Comparison of ENCODE assay signal across 9 mouse cellular contexts in genomic region chr13:8780441-8780840, GRCm38 (mm10).
DNase-seq lines count a peak whose midpoint lies in the region; ATAC-seq lines count a peak whose summit lies in the region.
"Had no signal": no experiment of that assay in that cellular context is flagged by ENCODE, and none has a peak within 500 bp of the region (broad histone marks: within the 10 kb centered on the region; RNA-seq: fewer than 3 reads in every experiment).

No protein-coding gene starts in this region.

- no peaks in the 10 kb centered on the region; the same call in 1 of the 2 replicates for H3K4me1 ChIP-seq in heart, embryonic 11.5 days (ENCODE audit: control insufficient read depth, insufficient read depth, low read length)
- H3K4me1 ChIP-seq in embryonic facial prominence, embryonic 10.5 days: peaks cover 8% of the 10 kb centered on the region
- H3K4me1 ChIP-seq: lung, embryonic 15.5 days had no signal

- no peak overlapping the region for H3K27ac ChIP-seq in heart, embryonic 11.5 days (ENCODE audit: low read depth, low read length)
- H3K27ac ChIP-seq in embryonic facial prominence, embryonic 10.5 days (replicated peaks): no peak overlapping the region
- H3K27ac ChIP-seq: lung, embryonic 15.5 days had no signal

- H3K4me2 ChIP-seq in heart, embryonic 11.5 days: no peak overlapping the region
- H3K4me2 ChIP-seq: lung, embryonic 15.5 days had no signal

- no peaks in the 10 kb centered on the region for H3K36me3 ChIP-seq in heart, embryonic 11.5 days (ENCODE audit: control insufficient read depth, insufficient read depth, low read length)
- H3K36me3 ChIP-seq in embryonic facial prominence, embryonic 10.5 days (replicated peaks): no peaks in the 10 kb centered on the region
- H3K36me3 ChIP-seq: lung, embryonic 15.5 days had no signal

- no peak overlapping the region for H3K9ac ChIP-seq in heart, embryonic 11.5 days (ENCODE audit: low read depth, low read length)
- H3K9ac ChIP-seq: lung, embryonic 15.5 days had no signal

- peak; percentile 22 for DNase-seq in heart, adult 8-10 months (ENCODE audit: low spot score)
- peak; percentile 76 for DNase-seq in CD4-positive helper T cell, adult 2 months (ENCODE audit: low read depth, low spot score)
- DNase-seq in adrenal gland, postnatal 10 days: peak; percentile 60
- DNase-seq in embryonic facial prominence, embryonic 10.5 days (ENCODE audit: low spot score): peak; percentile 43
- peak; percentile 64 to 74 for DNase-seq in kidney, postnatal 25 days
- DNase-seq in lung, postnatal 36 days: peak; percentile 72
- peak; percentile 18 for DNase-seq in telencephalon, adult 2 months (ENCODE audit: low read depth, low spot score)

- 36% methylated on average over 4 of the region's 4 CpGs for WGBS in heart, embryonic 11.5 days (ENCODE audit: insufficient replicate concordance)
- WGBS in embryonic facial prominence, embryonic 10.5 days: 49% methylated on average over 4 of the region's 4 CpGs

- no peak overlapping the region for H3K4me3 ChIP-seq in heart, embryonic 11.5 days (ENCODE audit: low read depth, low read length)
- no peak overlapping the region for H3K4me3 ChIP-seq in embryonic facial prominence, embryonic 10.5 days
- H3K4me3 ChIP-seq: lung, embryonic 15.5 days had no signal

- H3K9me3 ChIP-seq in heart, embryonic 11.5 days (replicated peaks; ENCODE audit: control insufficient read depth, low read length): no peaks in the 10 kb centered on the region
- no peaks in the 10 kb centered on the region for H3K9me3 ChIP-seq in embryonic facial prominence, embryonic 10.5 days
- H3K9me3 ChIP-seq: lung, embryonic 15.5 days had no signal

- peaks cover 4% of the 10 kb centered on the region; the same call in 1 of the 2 replicates for H3K27me3 ChIP-seq in heart, embryonic 11.5 days (ENCODE audit: control insufficient read depth, insufficient read depth, low read length)
- H3K27me3 ChIP-seq in embryonic facial prominence, embryonic 10.5 days (replicated peaks; ENCODE audit: low read depth, poor library complexity, severe bottlenecking): no peaks in the 10 kb centered on the region
- H3K27me3 ChIP-seq: lung, embryonic 15.5 days had no signal

- ATAC-seq in heart, embryonic 11.5 days (replicated peaks; ENCODE audit: insufficient number of reproducible peaks, low FRiP score, low TSS enrichment): no peak

Comparison
In these comparisons a context has a peak if more than half of its experiments do, and no peak if none do; other contexts are left out.
1. DNase-seq: peak in every context shown above with its lines; median percentile 76 in CD4-positive helper T cell, adult 2 months; 72 in lung, postnatal 36 days; 69 in kidney, postnatal 25 days; 60 in adrenal gland, postnatal 10 days; 43 in embryonic facial prominence, embryonic 10.5 days; 22 in heart, adult 8-10 months; 18 in telencephalon, adult 2 months.